Mouse (Mus musculus): ENCODE measurements at regions not wholly inside any gene's neighbourhood (a gene's known extent, or its start where the extent isn't known, plus 50 kb on each side); places are given as distances from the start of the nearest gene placed in this dataset.
A peak's percentile ranks its signal among the peaks of the same experiment; 100 is the strongest.

DNA sequence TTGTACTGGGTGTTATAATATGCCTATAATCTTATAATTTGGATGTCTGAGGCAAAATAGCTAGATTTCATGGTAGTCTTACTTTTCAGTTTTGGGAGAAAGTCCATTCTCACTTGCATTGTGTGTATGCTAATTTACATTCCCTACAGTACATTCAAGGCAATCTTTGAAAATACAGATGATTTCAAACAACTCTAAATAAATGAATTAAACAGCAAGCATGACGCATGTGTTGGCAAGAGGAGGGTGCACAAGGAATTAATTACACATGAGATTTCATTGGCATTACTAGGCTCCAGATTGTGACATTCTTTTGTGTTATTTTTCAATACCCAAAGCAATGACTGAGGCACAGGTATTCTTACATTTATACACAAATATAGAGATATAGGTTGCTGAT is 495.2 kb upstream of the Cypt12 start:
- ATAC-seq (replicated peaks; ENCODE audit: insufficient number of reproducible peaks, low FRiP score, low TSS enrichment, low read depth) (no peak), DNase-seq (ENCODE audit: low spot score) (no peak)
- Histone ChIP-seq H3K4me1 (ENCODE audit: control insufficient read depth, insufficient read depth, low read length) (no peaks in the 10 kb centered on the region), H3K27ac (replicated peaks; ENCODE audit: low read depth, low read length) (no peak overlapping the region), H3K27me3 (ENCODE audit: control insufficient read depth, insufficient read depth, low read length) (no peaks in the 10 kb centered on the region), H3K36me3 (replicated peaks; ENCODE audit: control insufficient read depth, insufficient read depth, low read depth, low read length) (no peaks in the 10 kb centered on the region), H3K4me3 (ENCODE audit: low read depth, low read length) (no peak overlapping the region), H3K4me2 (ENCODE audit: low read depth, low read length) (no peak overlapping the region), H3K9me3 (replicated peaks; ENCODE audit: control insufficient read depth, low read length) (no peaks in the 10 kb centered on the region), H3K9ac (replicated peaks; ENCODE audit: low read length) (no peak overlapping the region)
- 91% methylated on average over 1 of the region's 1 CpGs for WGBS

- no peak overlapping the region for H3K4me3 ChIP-seq (ENCODE audit: low read depth, low read length)
- no peak overlapping the region for H3K9ac ChIP-seq (replicated peaks; ENCODE audit: low read length)
- no peaks in the 10 kb centered on the region for H3K4me1 ChIP-seq (ENCODE audit: control insufficient read depth, insufficient read depth, low read length)
- DNase-seq (ENCODE audit: low spot score) = no peak
- no peaks in the 10 kb centered on the region for H3K27me3 ChIP-seq (ENCODE audit: control insufficient read depth, insufficient read depth, low read length)
- H3K36me3 ChIP-seq (replicated peaks; ENCODE audit: control insufficient read depth, insufficient read depth, low read depth, low read length) = no peaks in the 10 kb centered on the region
- no peaks in the 10 kb centered on the region for H3K9me3 ChIP-seq (replicated peaks; ENCODE audit: control insufficient read depth, low read length)
- 94% methylated on average over 5 of the region's 5 CpGs for WGBS
- no peak overlapping the region for H3K27ac ChIP-seq (replicated peaks; ENCODE audit: low read depth, low read length)
- H3K4me2 ChIP-seq (ENCODE audit: low read depth, low read length) = no peak overlapping the region
- no peak for ATAC-seq (replicated peaks; ENCODE audit: insufficient number of reproducible peaks, low FRiP score, low TSS enrichment, low read depth)
These were observed 487.7 kb upstream of the Cypt12 start for GRCm38 (mm10) chr3:17460545-17460944.

- no peaks in the 10 kb centered on the region for H3K9me3 ChIP-seq (replicated peaks; ENCODE audit: control insufficient read depth, low read length)
- H3K4me3 ChIP-seq (ENCODE audit: low read depth, low read length) = no peak overlapping the region
- no peak overlapping the region for H3K27ac ChIP-seq (replicated peaks; ENCODE audit: low read depth, low read length)
- ATAC-seq (replicated peaks; ENCODE audit: insufficient number of reproducible peaks, low FRiP score, low TSS enrichment, low read depth) (no peak), DNase-seq (ENCODE audit: low spot score) (no peak)
- no peak overlapping the region for H3K4me2 ChIP-seq (ENCODE audit: low read depth, low read length)
- no peaks in the 10 kb centered on the region for H3K4me1 ChIP-seq (ENCODE audit: control insufficient read depth, insufficient read depth, low read length)
- no peak overlapping the region for H3K9ac ChIP-seq (replicated peaks; ENCODE audit: low read length)
- H3K36me3 ChIP-seq (replicated peaks; ENCODE audit: control insufficient read depth, insufficient read depth, low read depth, low read length) = no peaks in the 10 kb centered on the region
- 90% methylated on average over 4 of the region's 4 CpGs for WGBS
- no peaks in the 10 kb centered on the region for H3K27me3 ChIP-seq (ENCODE audit: control insufficient read depth, insufficient read depth, low read length)
These were observed 486.8 kb upstream of the Cypt12 start for GRCm38 (mm10) chr3:17461365-17461764.

GRCm38 (mm10) chr3:17473812-17474211 is 474.4 kb upstream of the Cypt12 start:
- Histone ChIP-seq H3K9ac (replicated peaks; ENCODE audit: low read length) (no peak overlapping the region), H3K4me2 (ENCODE audit: low read depth, low read length) (no peak overlapping the region), H3K4me3 (ENCODE audit: low read depth, low read length) (no peak overlapping the region), H3K27me3 (ENCODE audit: control insufficient read depth, insufficient read depth, low read length) (no peaks in the 10 kb centered on the region), H3K4me1 (ENCODE audit: control insufficient read depth, insufficient read depth, low read length) (no peaks in the 10 kb centered on the region), H3K9me3 (replicated peaks; ENCODE audit: control insufficient read depth, low read length) (no peaks in the 10 kb centered on the region), H3K36me3 (replicated peaks; ENCODE audit: control insufficient read depth, insufficient read depth, low read depth, low read length) (no peaks in the 10 kb centered on the region), H3K27ac (replicated peaks; ENCODE audit: low read depth, low read length) (no peak overlapping the region)
- 91% methylated on average over 2 of the region's 2 CpGs for WGBS
- ATAC-seq (replicated peaks; ENCODE audit: insufficient number of reproducible peaks, low FRiP score, low TSS enrichment, low read depth) = no peak
- no peak for DNase-seq (ENCODE audit: low spot score)

- 24% methylated on average over 4 of the region's 4 CpGs for WGBS
- no peak overlapping the region for H3K9ac ChIP-seq (replicated peaks; ENCODE audit: low read length)
- no peaks in the 10 kb centered on the region for H3K9me3 ChIP-seq (replicated peaks; ENCODE audit: control insufficient read depth, low read length)
- no peak overlapping the region for H3K4me3 ChIP-seq (ENCODE audit: low read depth, low read length)
- no peaks in the 10 kb centered on the region for H3K27me3 ChIP-seq (ENCODE audit: control insufficient read depth, insufficient read depth, low read length)
- no peak overlapping the region for H3K4me2 ChIP-seq (ENCODE audit: low read depth, low read length)
- DNase-seq (ENCODE audit: low spot score) (peak; percentile 4), ATAC-seq (replicated peaks; ENCODE audit: insufficient number of reproducible peaks, low FRiP score, low TSS enrichment, low read depth) (peak; percentile 88)
- no peaks in the 10 kb centered on the region for H3K4me1 ChIP-seq (ENCODE audit: control insufficient read depth, insufficient read depth, low read length)
- no peaks in the 10 kb centered on the region for H3K36me3 ChIP-seq (replicated peaks; ENCODE audit: control insufficient read depth, insufficient read depth, low read depth, low read length)
- H3K27ac ChIP-seq (replicated peaks; ENCODE audit: low read depth, low read length) = no peak overlapping the region
These were observed 458.7 kb upstream of the Cypt12 start for GRCm38 (mm10) chr3:17489240-17490142.

DNA sequence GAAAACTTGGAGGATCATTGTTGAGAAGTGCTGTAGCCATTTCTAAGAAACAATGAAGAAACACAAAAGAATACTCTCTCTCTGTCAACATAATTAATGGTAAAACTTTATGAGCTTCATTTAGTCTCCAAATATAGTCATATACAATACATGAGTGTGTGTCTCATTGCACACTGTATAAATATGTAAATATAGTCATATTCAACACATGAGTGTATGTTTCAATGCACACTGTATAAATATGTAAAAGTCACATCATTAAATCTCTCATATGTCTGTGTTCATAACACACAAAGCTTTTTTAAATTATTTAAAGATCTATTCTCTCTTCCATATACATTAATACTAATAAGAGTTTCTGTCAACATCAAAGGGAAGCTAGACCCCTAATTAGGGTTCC is 457.6 kb upstream of the Cypt12 start:
- Histone ChIP-seq H3K36me3 (replicated peaks; ENCODE audit: control insufficient read depth, insufficient read depth, low read depth, low read length) (no peaks in the 10 kb centered on the region), H3K4me2 (ENCODE audit: low read depth, low read length) (no peak overlapping the region), H3K9me3 (replicated peaks; ENCODE audit: control insufficient read depth, low read length) (no peaks in the 10 kb centered on the region), H3K27ac (replicated peaks; ENCODE audit: low read depth, low read length) (no peak overlapping the region), H3K4me3 (ENCODE audit: low read depth, low read length) (no peak overlapping the region), H3K4me1 (ENCODE audit: control insufficient read depth, insufficient read depth, low read length) (no peaks in the 10 kb centered on the region), H3K9ac (replicated peaks; ENCODE audit: low read length) (no peak overlapping the region), H3K27me3 (ENCODE audit: control insufficient read depth, insufficient read depth, low read length) (no peaks in the 10 kb centered on the region)
- no peak for ATAC-seq (replicated peaks; ENCODE audit: insufficient number of reproducible peaks, low FRiP score, low TSS enrichment, low read depth)
- DNase-seq (ENCODE audit: low spot score) = no peak

- Histone ChIP-seq H3K27me3 (ENCODE audit: control insufficient read depth, insufficient read depth, low read length) (no peaks in the 10 kb centered on the region), H3K36me3 (replicated peaks; ENCODE audit: control insufficient read depth, insufficient read depth, low read depth, low read length) (no peaks in the 10 kb centered on the region), H3K4me1 (ENCODE audit: control insufficient read depth, insufficient read depth, low read length) (no peaks in the 10 kb centered on the region), H3K27ac (replicated peaks; ENCODE audit: low read depth, low read length) (no peak overlapping the region), H3K4me2 (ENCODE audit: low read depth, low read length) (no peak overlapping the region), H3K9ac (replicated peaks; ENCODE audit: low read length) (no peak overlapping the region), H3K4me3 (ENCODE audit: low read depth, low read length) (no peak overlapping the region), H3K9me3 (replicated peaks; ENCODE audit: control insufficient read depth, low read length) (no peaks in the 10 kb centered on the region)
- DNase-seq (ENCODE audit: low spot score) (no peak), ATAC-seq (replicated peaks; ENCODE audit: insufficient number of reproducible peaks, low FRiP score, low TSS enrichment, low read depth) (no peak)
- WGBS = 87% methylated on average over 3 of the region's 3 CpGs
These were observed 449.9 kb upstream of the Cypt12 start for GRCm38 (mm10) chr3:17498291-17498690.

- Histone ChIP-seq H3K27me3 (ENCODE audit: control insufficient read depth, insufficient read depth, low read length) (no peaks in the 10 kb centered on the region), H3K27ac (replicated peaks; ENCODE audit: low read depth, low read length) (no peak overlapping the region), H3K9me3 (replicated peaks; ENCODE audit: control insufficient read depth, low read length) (no peaks in the 10 kb centered on the region), H3K4me2 (ENCODE audit: low read depth, low read length) (no peak overlapping the region), H3K36me3 (replicated peaks; ENCODE audit: control insufficient read depth, insufficient read depth, low read depth, low read length) (no peaks in the 10 kb centered on the region), H3K9ac (replicated peaks; ENCODE audit: low read length) (no peak overlapping the region), H3K4me3 (ENCODE audit: low read depth, low read length) (no peak overlapping the region), H3K4me1 (ENCODE audit: control insufficient read depth, insufficient read depth, low read length) (no peaks in the 10 kb centered on the region)
- 69% methylated on average over 2 of the region's 2 CpGs for WGBS
- DNase-seq (ENCODE audit: low spot score) = no peak
- ATAC-seq (replicated peaks; ENCODE audit: insufficient number of reproducible peaks, low FRiP score, low TSS enrichment, low read depth) = no peak
These were observed 446.7 kb upstream of the Cypt12 start for GRCm38 (mm10) chr3:17501556-17501955.

All from embryonic facial prominence, embryonic 11.5 days (tissue).